Mouse (Mus musculus) kidney, postnatal 4 days (tissue): ENCODE measurements around the gene Exoc2.

Source experiments
- DNase-seq, 2 experiments: peaks; one replicate each; pipeline ENCODE4 v3.0.0; 2021; ENCODE audit warnings: mixed read lengths in 2 of 2

Gene Exoc2

DNA sequence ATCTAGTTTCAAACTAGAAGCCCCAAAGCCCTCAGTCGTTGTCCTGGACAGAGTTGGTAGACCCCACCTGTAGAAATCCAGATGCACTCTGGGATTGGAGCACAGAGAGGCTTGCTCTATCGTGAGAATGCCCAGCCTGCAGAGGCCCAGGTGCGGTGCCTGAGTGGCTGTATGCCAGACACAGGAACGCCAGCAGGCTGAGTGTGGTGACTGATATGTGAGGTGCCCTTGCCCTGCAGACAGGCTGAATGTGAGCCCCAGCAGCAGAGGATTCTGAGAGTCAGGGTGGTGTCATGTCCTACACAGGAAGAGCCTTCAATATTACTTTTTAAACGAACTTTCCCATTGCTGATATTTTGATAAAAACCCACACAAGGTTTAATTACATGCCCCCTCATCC lies 208.0 kb downstream of the Exoc2 start:
- no peak for DNase-seq

DNA sequence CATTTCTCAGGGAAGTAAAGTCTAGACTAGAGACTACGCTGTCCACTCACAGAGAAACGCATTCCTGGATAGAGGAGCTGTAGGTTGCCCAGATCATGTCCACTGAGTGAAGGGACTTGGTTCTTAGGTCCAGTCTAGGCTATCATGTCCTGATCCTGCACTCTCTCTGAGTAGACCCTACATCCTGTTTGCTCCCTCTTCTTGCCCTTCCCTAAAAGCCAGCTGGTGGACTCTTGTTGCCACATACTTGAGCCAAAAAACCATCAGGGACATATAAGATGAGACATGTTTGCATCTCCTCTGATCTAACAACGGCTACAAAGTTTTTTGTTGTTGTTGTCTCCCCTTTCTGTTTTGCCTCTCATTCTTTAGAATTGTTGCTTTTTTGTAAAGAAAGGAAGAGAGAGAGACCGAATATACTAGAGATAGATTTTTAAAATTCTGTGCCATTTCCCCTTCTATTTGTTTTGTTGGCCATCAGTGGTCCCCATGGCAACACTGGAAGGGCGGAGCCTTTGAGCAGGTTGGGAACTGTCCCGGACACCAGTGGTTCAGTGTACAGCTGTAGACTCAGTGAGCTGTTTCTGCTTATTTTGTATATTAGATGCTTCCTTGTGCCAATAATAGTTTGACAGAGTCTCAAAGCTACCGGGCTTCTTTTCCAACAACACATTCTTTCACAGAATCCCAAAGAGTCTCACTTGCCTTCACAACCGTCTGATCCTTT lies 209.7 kb downstream of the Exoc2 start:
- no peak for DNase-seq
